Comparison of ENCODE assay signal across 8 mouse cellular contexts in the genomic region with DNA sequence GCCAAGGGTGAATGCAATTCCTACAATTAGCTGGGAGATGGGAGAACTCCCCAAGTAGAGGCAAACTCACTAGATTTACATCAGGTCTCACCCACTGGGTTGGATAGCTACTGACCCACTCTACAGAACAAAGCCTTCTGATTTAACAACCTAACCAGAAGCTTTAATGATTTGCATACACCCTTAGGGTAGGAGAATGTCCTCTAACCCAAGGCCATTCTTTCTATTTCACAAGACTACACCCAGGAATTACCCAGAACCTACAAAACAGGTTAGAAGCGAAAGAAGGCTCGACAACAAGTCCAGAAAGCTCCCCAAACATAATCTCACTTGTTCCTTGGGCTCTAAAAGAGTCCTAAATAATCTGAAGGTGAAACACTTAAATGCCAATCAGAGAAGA. TPM values are rescaled to one million over a fixed set of nuclear protein-coding genes. Genes with fewer than 3 reads are reported as not detected.
A peak's percentile ranks its signal among the peaks of the same experiment; 100 is the strongest.
DNase-seq lines count a peak whose midpoint lies in the region; ATAC-seq and TF ChIP-seq lines count a peak whose summit lies in the region.
"Had no signal": no experiment of that assay in that cellular context is flagged by ENCODE, and none has a peak within 500 bp of the region (broad histone marks: within the 10 kb centered on the region; RNA-seq: fewer than 3 reads in every experiment).

No protein-coding gene starts in this region.

- TF ChIP-seq EP300 in stomach, postnatal 0 days (optimal IDR thresholded peaks at IDR 0.05) = no peak

- DNase-seq in lung, postnatal 36 days = no peak
- no peak for DNase-seq in liver, embryonic 11.5 days (ENCODE audit: low spot score)
- DNase-seq in stomach, postnatal 0 days (ENCODE audit: low spot score) = no peak
- DNase-seq in layer of hippocampus, postnatal 14 days (ENCODE audit: low spot score in 2 of 2) = no peak
- no peak for DNase-seq in cerebellum, adult 9-10 months
- DNase-seq: left cerebral cortex, postnatal 4 days had no signal

- peak overlapping the region; percentile 99 for H3K4me2 ChIP-seq in lung, embryonic 15.5 days
- H3K4me2 ChIP-seq in forebrain, embryonic 13.5 days = peak overlapping the region; percentile 95
- H3K4me2 ChIP-seq in liver, embryonic 11.5 days = peak overlapping the region; percentile 94
- H3K4me2 ChIP-seq in stomach, postnatal 0 days (replicated peaks; ENCODE audit: low read depth) = peak overlapping the region; percentile 97

- H3K27me3 ChIP-seq in lung, embryonic 15.5 days = no peaks in the 10 kb centered on the region
- 0 out of 2 replicates have a peak, but pooled peaks cover 5% of the 10 kb centered on the region for H3K27me3 ChIP-seq in forebrain, embryonic 13.5 days
- H3K27me3 ChIP-seq in liver, embryonic 11.5 days (replicated peaks; ENCODE audit: control insufficient read depth, insufficient read depth, low read length) = no peaks in the 10 kb centered on the region
- H3K27me3 ChIP-seq in stomach, postnatal 0 days (ENCODE audit: control insufficient read depth, insufficient read depth, low read length) = no peaks in the 10 kb centered on the region

- H3K27ac ChIP-seq in lung, embryonic 15.5 days = no peak overlapping the region
- H3K27ac ChIP-seq in forebrain, embryonic 13.5 days = no peak overlapping the region
- H3K27ac ChIP-seq in liver, embryonic 11.5 days (ENCODE audit: low read depth, low read length) = no peak overlapping the region
- H3K27ac ChIP-seq in stomach, postnatal 0 days (replicated peaks) = 0 out of 2 replicates have a peak overlapping the region, but pooled peaks have one; percentile 35

- no peak for ATAC-seq in lung, embryonic 15.5 days (ENCODE audit: borderline replicate concordance, extremely low read depth, low FRiP score, low TSS enrichment)
- ATAC-seq in forebrain, embryonic 13.5 days = no peak
- no peak for ATAC-seq in liver, embryonic 11.5 days (replicated peaks; ENCODE audit: low FRiP score)
- no peak for ATAC-seq in stomach, postnatal 0 days (ENCODE audit: low FRiP score, low TSS enrichment)

- WGBS in lung, embryonic 15.5 days = 78% methylated on average over 2 of the region's 2 CpGs
- 94% methylated on average over 2 of the region's 2 CpGs for WGBS in forebrain, embryonic 13.5 days
- WGBS in liver, embryonic 11.5 days = 80% methylated on average over 2 of the region's 2 CpGs
- WGBS in stomach, postnatal 0 days = 50% methylated on average over 2 of the region's 2 CpGs

- H3K36me3 ChIP-seq in lung, embryonic 15.5 days = no peaks in the 10 kb centered on the region
- no peaks in the 10 kb centered on the region for H3K36me3 ChIP-seq in forebrain, embryonic 13.5 days (ENCODE audit: poor library complexity, severe bottlenecking)
- no peaks in the 10 kb centered on the region for H3K36me3 ChIP-seq in liver, embryonic 11.5 days (ENCODE audit: control insufficient read depth, insufficient read depth, low read length)
- no peaks in the 10 kb centered on the region for H3K36me3 ChIP-seq in stomach, postnatal 0 days (ENCODE audit: control insufficient read depth, insufficient read depth, low read length)

- peaks cover 28% of the 10 kb centered on the region for H3K4me1 ChIP-seq in lung, embryonic 15.5 days
- peaks cover 24% of the 10 kb centered on the region for H3K4me1 ChIP-seq in forebrain, embryonic 13.5 days
- H3K4me1 ChIP-seq in liver, embryonic 11.5 days (replicated peaks; ENCODE audit: control insufficient read depth, insufficient read depth, low read length) = peaks cover 6% of the 10 kb centered on the region
- peaks cover 3% of the 10 kb centered on the region for H3K4me1 ChIP-seq in stomach, postnatal 0 days (replicated peaks; ENCODE audit: control insufficient read depth, insufficient read depth)

- peak overlapping the region; percentile 69; the same call in 1 of the 2 replicates for H3K9ac ChIP-seq in lung, embryonic 15.5 days
- peak overlapping the region; percentile 80; the same call in 1 of the 2 replicates for H3K9ac ChIP-seq in forebrain, embryonic 13.5 days
- no peak overlapping the region for H3K9ac ChIP-seq in liver, embryonic 11.5 days (ENCODE audit: low read depth, low read length)
- H3K9ac ChIP-seq in stomach, postnatal 0 days (ENCODE audit: low read length) = peak overlapping the region; percentile 78; the same call in 1 of the 2 replicates

- H3K9me3 ChIP-seq in lung, embryonic 15.5 days = no peaks in the 10 kb centered on the region
- H3K9me3 ChIP-seq in forebrain, embryonic 13.5 days (replicated peaks) = no peaks in the 10 kb centered on the region
- H3K9me3 ChIP-seq in liver, embryonic 11.5 days (ENCODE audit: control insufficient read depth, low read length) = no peaks in the 10 kb centered on the region
- no peaks in the 10 kb centered on the region for H3K9me3 ChIP-seq in stomach, postnatal 0 days (ENCODE audit: control insufficient read depth, low read length)

- TF ChIP-seq CTCF in stomach, postnatal 0 days (IDR thresholded peaks at IDR 0.05; ENCODE audit: low read depth) = no peak

- H3K4me3 ChIP-seq in lung, embryonic 15.5 days = peak overlapping the region; percentile 79
- H3K4me3 ChIP-seq in forebrain, embryonic 13.5 days = peak overlapping the region; percentile 75
- H3K4me3 ChIP-seq in liver, embryonic 11.5 days (ENCODE audit: low read depth, low read length) = peak overlapping the region; percentile 83
- peak overlapping the region; percentile 57 for H3K4me3 ChIP-seq in stomach, postnatal 0 days (ENCODE audit: low read depth, low read length)

RNA-seq across cellular contexts. Expression of gene Akap1, which starts 2.0 kb away (rescaled TPM):
- 18.3 and 18.8 TPM in 2 replicates for polyA plus RNA-seq in lung, embryonic 15.5 days (2015; fragmentation: Nextera tagmentation; extraction: Ambion mirVana)
- polyA plus RNA-seq in forebrain, embryonic 13.5 days (2015; fragmentation: Nextera tagmentation; extraction: Ambion mirVana) = 21.8 and 26.4 TPM in 2 replicates
- 17.3 and 18.9 TPM in 2 replicates for polyA plus RNA-seq in liver, embryonic 11.5 days (2014; fragmentation: Nextera tagmentation; extraction: Ambion mirVana)
- 14.4 and 16.6 TPM in 2 replicates for polyA plus RNA-seq in stomach, postnatal 0 days (2015; fragmentation: Nextera tagmentation; extraction: Ambion mirVana)
- total RNA-seq in layer of hippocampus, postnatal 14 days (2021) = 10 to 100 TPM; 38.9 to 39.8 TPM
